Mouse (Mus musculus): ENCODE measurements around the gene Eci1. TPM values are rescaled to one million over a fixed set of nuclear protein-coding genes. Genes with fewer than 3 reads are reported as not detected.
"Not testable (repeated sequence)": the region's sequence is repeated elsewhere in the genome, so short reads cannot be mapped to it uniquely, and the experiment has no call there.

Eci1 gene
- polyA plus RNA-seq, 1 experiment: 10.6 TPM

- peaks cover 4% of the 10 kb centered on the region for H3K4me1 ChIP-seq (ENCODE audit: control insufficient read depth)
- peaks cover 90% of the 10 kb centered on the region for H3K36me3 ChIP-seq (ENCODE audit: control insufficient read depth)
- H3K4me3 ChIP-seq (replicated peaks): no peak overlapping the region
- H3K27me3 ChIP-seq (ENCODE audit: control insufficient read depth): no peaks in the 10 kb centered on the region
- TF ChIP-seq TAL1 (IDR thresholded peaks at IDR 0.05; ENCODE audit: low read length) (no peak), GATA1 (IDR thresholded peaks at IDR 0.05; ENCODE audit: low read length) (no peak)
- H3K9me3 ChIP-seq (ENCODE audit: control insufficient read depth, low read length): no peaks in the 10 kb centered on the region
Measured at GRCm38 (mm10) chr17:24407116-24407803, 19.2 kb upstream of the Eci1 start.

DNA sequence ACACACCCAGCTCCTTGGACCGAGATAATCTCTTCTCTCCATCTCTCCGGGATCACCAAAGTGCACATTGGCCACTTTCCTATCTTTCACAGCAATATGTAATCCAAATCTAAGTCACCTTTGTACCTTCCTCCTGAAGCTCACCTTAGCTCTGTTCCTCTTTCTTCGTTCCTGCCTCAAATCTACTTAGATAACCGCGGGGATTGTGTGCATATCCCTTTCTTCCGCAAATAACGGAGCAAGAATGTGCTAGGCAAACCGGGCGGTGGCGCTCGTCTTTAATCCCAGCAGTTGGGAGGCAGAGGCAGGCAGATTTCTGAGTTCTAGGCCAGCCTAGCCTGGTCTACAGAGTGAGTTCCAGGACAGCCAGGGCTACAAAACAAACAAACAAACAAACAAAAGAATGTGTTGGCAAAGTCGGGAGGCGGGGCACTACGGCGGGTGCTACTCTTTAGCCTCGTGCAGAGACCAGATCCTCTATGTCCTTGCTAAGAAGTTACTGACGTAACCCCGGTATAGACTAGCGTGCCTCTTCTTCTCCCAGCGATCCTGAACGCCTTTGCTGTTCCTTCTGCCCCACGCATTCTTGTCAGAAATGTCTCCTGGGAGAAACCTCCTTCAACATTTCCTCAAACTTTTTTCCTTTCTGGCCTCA, 12.8 kb upstream of the Eci1 start:
- TF ChIP-seq TAL1 (IDR thresholded peaks at IDR 0.05; ENCODE audit: low read length) (no peak), GATA1 (IDR thresholded peaks at IDR 0.05; ENCODE audit: low read length) (peak; percentile 77)
- Histone ChIP-seq H3K4me1 (ENCODE audit: control insufficient read depth) (peaks cover 46% of the 10 kb centered on the region), H3K36me3 (ENCODE audit: control insufficient read depth) (peaks cover 75% of the 10 kb centered on the region)

DNA sequence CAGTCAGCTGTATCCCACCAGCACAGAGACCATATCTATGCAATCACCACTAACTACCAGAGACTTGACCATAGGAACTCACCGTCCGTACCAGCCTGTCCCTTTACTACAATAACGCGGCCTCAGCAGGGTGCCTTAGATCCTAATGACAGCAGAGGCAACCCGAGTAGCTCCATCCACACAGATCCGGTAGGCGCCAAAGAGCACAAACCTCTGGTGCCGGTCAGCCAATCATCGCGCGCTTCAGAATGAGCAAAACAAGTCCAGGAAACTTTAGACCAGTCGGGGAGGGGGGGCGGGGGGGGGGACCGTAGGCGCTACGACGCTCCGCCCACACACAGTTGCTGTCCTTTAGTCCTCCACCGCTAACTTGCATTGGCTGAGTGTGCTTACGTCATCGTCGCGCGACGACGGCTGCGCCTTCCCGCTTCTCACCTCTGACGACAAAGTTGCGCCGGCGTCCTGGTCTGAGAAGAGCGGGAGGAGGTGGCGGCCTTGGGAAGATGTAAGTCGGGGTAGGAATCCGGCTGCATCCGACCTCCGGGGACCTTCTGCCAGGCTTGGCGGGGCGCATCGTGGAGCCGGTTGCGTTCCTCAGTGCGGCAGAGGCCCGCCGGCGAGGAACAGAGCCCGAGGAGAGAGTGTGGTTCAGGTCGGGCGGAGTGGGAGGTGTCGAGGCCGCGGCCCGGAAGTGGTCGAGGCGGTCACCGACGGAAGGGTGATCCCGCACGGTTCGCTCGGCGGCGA, 12.0 kb upstream of the Eci1 start, which contains the start of gene Rnps1:
Rnps1 (plus strand) TSS at position 336 of the 747 bp plus-strand sequence.
- Histone ChIP-seq H3K9me3 (ENCODE audit: control insufficient read depth, low read length) (no peaks in the 10 kb centered on the region), H3K36me3 (ENCODE audit: control insufficient read depth) (peaks cover 75% of the 10 kb centered on the region), H3K27me3 (ENCODE audit: control insufficient read depth) (no peaks in the 10 kb centered on the region), H3K4me1 (ENCODE audit: control insufficient read depth) (peaks cover 49% of the 10 kb centered on the region), H3K4me3 (replicated peaks) (peak within 1 kb of the TSS; percentile 99)
- TF ChIP-seq TAL1 (IDR thresholded peaks at IDR 0.05; ENCODE audit: low read length): no peak
- no peak for TF ChIP-seq GATA1 (IDR thresholded peaks at IDR 0.05; ENCODE audit: low read length)

More for the DNA sequence above, 12.8 kb upstream of the Eci1 start:
- no peaks in the 10 kb centered on the region for H3K9me3 ChIP-seq (ENCODE audit: control insufficient read depth, low read length)
- no peaks in the 10 kb centered on the region for H3K27me3 ChIP-seq (ENCODE audit: control insufficient read depth)
- H3K4me3 ChIP-seq (replicated peaks): peak overlapping the region; percentile 99

GRCm38 (mm10) chr17:24415011-24415410, 11.4 kb upstream of the Eci1 start:
- Histone ChIP-seq H3K9me3 (ENCODE audit: control insufficient read depth, low read length) (no peaks in the 10 kb centered on the region), H3K4me3 (replicated peaks) (peak overlapping the region; percentile 99), H3K4me1 (ENCODE audit: control insufficient read depth) (peaks cover 49% of the 10 kb centered on the region), H3K36me3 (ENCODE audit: control insufficient read depth) (peaks cover 75% of the 10 kb centered on the region), H3K27me3 (ENCODE audit: control insufficient read depth) (no peaks in the 10 kb centered on the region)
- TF ChIP-seq TAL1 (IDR thresholded peaks at IDR 0.05; ENCODE audit: low read length) (no peak), GATA1 (IDR thresholded peaks at IDR 0.05; ENCODE audit: low read length) (no peak)

- H3K4me3 ChIP-seq (replicated peaks): peak overlapping the region; percentile 99
- H3K9me3 ChIP-seq (ENCODE audit: control insufficient read depth, low read length): no peaks in the 10 kb centered on the region
- peaks cover 76% of the 10 kb centered on the region for H3K36me3 ChIP-seq (ENCODE audit: control insufficient read depth)
- TF ChIP-seq GATA1 (IDR thresholded peaks at IDR 0.05; ENCODE audit: low read length): no peak
- no peak for TF ChIP-seq TAL1 (IDR thresholded peaks at IDR 0.05; ENCODE audit: low read length)
- peaks cover 49% of the 10 kb centered on the region for H3K4me1 ChIP-seq (ENCODE audit: control insufficient read depth)
- H3K27me3 ChIP-seq (ENCODE audit: control insufficient read depth): no peaks in the 10 kb centered on the region
Measured at GRCm38 (mm10) chr17:24416051-24416652, 10.3 kb upstream of the Eci1 start.

DNA sequence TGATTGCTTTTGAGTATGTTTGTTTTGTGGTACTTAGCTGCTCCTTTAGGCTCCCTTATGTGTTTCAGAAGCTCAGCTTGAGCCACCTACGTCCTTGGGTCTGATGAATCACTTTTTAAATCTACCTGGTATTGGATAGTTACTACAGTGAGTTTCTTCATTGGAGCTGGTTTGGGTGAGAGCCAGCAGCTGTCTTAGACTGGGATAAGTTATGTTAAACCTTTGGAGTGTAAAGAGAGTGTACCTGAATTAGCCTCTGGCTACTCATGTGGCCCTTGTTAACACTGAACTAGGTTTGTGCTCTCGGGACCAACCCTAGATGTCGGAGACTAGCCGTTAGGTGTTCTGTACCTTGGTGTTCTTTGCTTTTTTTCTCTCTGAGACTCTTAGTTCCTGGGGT, 3.3 kb upstream of the Eci1 start:
- TF ChIP-seq GATA1 (IDR thresholded peaks at IDR 0.05; ENCODE audit: low read length) (no peak), TAL1 (IDR thresholded peaks at IDR 0.05; ENCODE audit: low read length) (no peak)
- Histone ChIP-seq H3K4me1 (ENCODE audit: control insufficient read depth) (peaks cover 27% of the 10 kb centered on the region), H3K27me3 (ENCODE audit: control insufficient read depth) (no peaks in the 10 kb centered on the region), H3K9me3 (ENCODE audit: control insufficient read depth, low read length) (no peaks in the 10 kb centered on the region), H3K4me3 (replicated peaks) (no peak overlapping the region), H3K36me3 (ENCODE audit: control insufficient read depth) (peaks cover 78% of the 10 kb centered on the region)

DNA sequence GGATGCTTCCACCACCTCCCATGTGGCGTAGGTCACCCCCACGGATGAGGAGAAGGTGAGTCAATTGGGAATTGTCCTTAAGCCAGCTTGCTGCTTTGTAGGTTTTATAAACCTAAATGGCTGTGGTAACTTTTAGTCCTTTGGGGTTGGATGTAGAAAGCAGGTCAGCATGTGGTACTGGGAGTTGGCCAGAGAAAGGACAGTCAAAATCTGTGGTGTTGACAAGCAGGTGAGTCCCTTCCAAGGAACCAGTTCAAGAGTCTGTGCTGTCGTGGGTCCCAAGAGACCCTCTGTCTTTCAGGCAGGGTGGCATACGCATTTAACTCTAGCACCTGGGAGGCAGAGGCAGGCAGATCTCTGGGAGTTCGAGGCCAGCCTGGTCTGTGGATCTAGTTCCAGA, 2.0 kb upstream of the Eci1 start:
- Histone ChIP-seq H3K4me1 (ENCODE audit: control insufficient read depth) (peaks cover 29% of the 10 kb centered on the region), H3K4me3 (replicated peaks) (no peak overlapping the region), H3K36me3 (ENCODE audit: control insufficient read depth) (peaks cover 72% of the 10 kb centered on the region), H3K27me3 (ENCODE audit: control insufficient read depth) (no peaks in the 10 kb centered on the region), H3K9me3 (ENCODE audit: control insufficient read depth, low read length) (no peaks in the 10 kb centered on the region)
- no peak for TF ChIP-seq TAL1 (IDR thresholded peaks at IDR 0.05; ENCODE audit: low read length)
- no peak for TF ChIP-seq GATA1 (IDR thresholded peaks at IDR 0.05; ENCODE audit: low read length)

- H3K27me3 ChIP-seq (ENCODE audit: control insufficient read depth); H3K9me3 ChIP-seq (ENCODE audit: control insufficient read depth, low read length); H3K4me3 ChIP-seq (replicated peaks): not testable (repeated sequence)
- H3K4me1 ChIP-seq (ENCODE audit: control insufficient read depth): peaks cover 36% of the 10 kb centered on the region
- peaks cover 72% of the 10 kb centered on the region for H3K36me3 ChIP-seq (ENCODE audit: control insufficient read depth)
Measured at GRCm38 (mm10) chr17:24425326-24425725, 1.1 kb upstream of the Eci1 start.

- Histone ChIP-seq H3K27me3 (ENCODE audit: control insufficient read depth) (no peaks in the 10 kb centered on the region), H3K4me3 (replicated peaks) (peak overlapping the region; percentile 77), H3K36me3 (ENCODE audit: control insufficient read depth) (peaks cover 72% of the 10 kb centered on the region), H3K9me3 (ENCODE audit: control insufficient read depth, low read length) (no peaks in the 10 kb centered on the region), H3K4me1 (ENCODE audit: control insufficient read depth) (peaks cover 42% of the 10 kb centered on the region)
- TF ChIP-seq TAL1 (IDR thresholded peaks at IDR 0.05; ENCODE audit: low read length) (no peak), GATA1 (IDR thresholded peaks at IDR 0.05; ENCODE audit: low read length) (no peak)
Measured at GRCm38 (mm10) chr17:24425905-24426304, 536 bp upstream of the Eci1 start.

Measured in erythroblast, embryonic 14.5 days (primary cell).